Mouse (Mus musculus) cortical plate, adult 2 months (tissue): Measurements from ENCODE around the gene Stx6. TPM values are rescaled to one million over a fixed set of nuclear protein-coding genes. Genes with fewer than 3 reads are reported as not detected.

Source experiments
- H3K27ac ChIP-seq: fragments of 200-500 bp; 2 replicates; pipeline ENCODE4 v1.5.1; 2012; ENCODE audit warnings: low read length, control low read depth, inconsistent platforms; ENCODE audit not compliant: insufficient read depth
- H3K4me1 ChIP-seq: fragments of 200-500 bp; 2 replicates; pipeline ENCODE4 v1.6.1; 2011; ENCODE audit warnings: low read length; ENCODE audit not compliant: control insufficient read depth, insufficient read depth
- H3K4me3 ChIP-seq: fragments of 200-500 bp; 2 replicates; pipeline ENCODE4 v1.5.1; 2011; ENCODE audit warnings: mild to moderate bottlenecking, low read length, control low read depth; ENCODE audit not compliant: insufficient read depth
- CTCF ChIP-seq: fragments of 200-500 bp; IDR thresholded peaks from 2 replicates; pipeline ENCODE4 v1.5.1; 2011; ENCODE audit warnings: mild to moderate bottlenecking, control low read depth, low read length; ENCODE audit not compliant: insufficient read depth; ENCODE audit errors: extremely low read depth
- POLR2A ChIP-seq: fragments of 200-500 bp; IDR thresholded peaks from 2 replicates; pipeline ENCODE4 v1.6.1; 2011; ENCODE audit warnings: mild to moderate bottlenecking, low read length, control low read depth; ENCODE audit not compliant: insufficient read depth; ENCODE audit errors: extremely low read depth
- polyA plus RNA-seq: library from polyadenylated mRNA; depleted of rRNA; stranded (reverse); fragments of >200 nt; gene quantifications from 2 replicates; pipeline ENCODE4 v1.2.3, GENCODE M21; 2012

Gene Stx6
- polyA plus RNA-seq, 1 experiment, result 108 TPM

DNA sequence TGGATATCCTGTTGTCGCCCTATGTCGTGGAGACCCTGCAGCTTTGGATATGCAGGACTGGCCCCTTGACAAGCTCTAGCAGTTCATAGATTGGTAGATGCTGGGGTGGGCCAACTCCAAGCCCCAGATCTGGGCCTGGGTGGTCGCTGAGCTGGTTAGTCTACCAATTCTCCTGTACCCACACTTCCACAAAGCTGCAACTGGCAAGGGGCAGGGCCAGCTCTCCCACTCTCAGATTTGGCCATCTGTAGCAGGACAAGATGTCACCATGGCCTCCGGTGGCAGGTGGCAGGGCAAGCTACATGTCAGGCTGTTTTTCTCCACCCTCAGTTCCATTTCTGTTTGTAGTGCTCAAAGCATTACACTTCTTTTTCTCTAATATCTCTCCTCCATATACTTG, 30.1 kb downstream of the Stx6 start:
- H3K27ac ChIP-seq, result no peak overlapping the region
- H3K4me3 ChIP-seq, result no peak overlapping the region
- no peak for TF ChIP-seq POLR2A
- no peak for TF ChIP-seq CTCF
- H3K4me1 ChIP-seq, result no peaks in the 10 kb centered on the region

DNA sequence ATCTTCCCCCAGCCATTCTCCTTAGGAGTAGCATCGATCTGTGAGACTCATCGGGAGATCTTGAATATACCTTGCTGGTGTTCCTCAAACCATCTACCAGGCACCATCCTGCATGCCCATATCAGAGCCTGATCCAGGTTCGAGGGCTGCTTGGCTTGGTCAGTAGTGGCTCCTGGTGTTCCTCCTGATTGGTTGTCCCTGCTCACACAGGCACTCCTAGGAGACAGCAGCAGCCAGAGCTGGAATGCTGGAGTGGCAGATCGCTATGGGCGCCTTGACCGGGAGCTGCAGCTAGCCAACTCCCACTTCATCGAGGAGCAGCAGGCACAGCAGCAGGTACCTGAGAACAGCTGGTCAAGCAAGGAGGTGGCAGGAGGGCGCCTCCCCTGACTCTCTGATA, 32.7 kb downstream of the Stx6 start:
- Histone ChIP-seq H3K4me1 (no peaks in the 10 kb centered on the region), H3K27ac (no peak overlapping the region), H3K4me3 (no peak overlapping the region)
- TF ChIP-seq CTCF (no peak), POLR2A (no peak)

DNA sequence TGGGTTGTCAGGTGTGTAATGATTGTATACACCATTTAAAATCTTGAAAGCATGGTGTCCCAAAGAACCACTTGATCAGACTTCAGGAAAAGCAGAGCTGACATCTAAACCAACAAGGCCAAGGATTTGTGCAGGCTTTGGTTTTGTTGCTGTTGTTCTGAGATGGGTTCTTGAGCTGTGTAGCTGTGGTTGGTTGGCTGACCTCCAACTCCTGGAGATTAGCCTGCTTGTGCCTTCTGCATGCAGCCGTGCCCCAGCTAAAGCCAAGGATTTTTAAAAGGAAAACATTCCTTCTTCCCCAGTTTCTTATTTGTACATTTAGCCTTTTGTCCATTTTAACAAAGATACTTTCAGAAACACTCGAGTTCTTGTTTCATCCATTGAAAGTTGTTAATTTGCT, 33.2 kb downstream of the Stx6 start:
- no peaks in the 10 kb centered on the region for H3K4me1 ChIP-seq
- TF ChIP-seq CTCF (no peak), POLR2A (no peak)
- no peak overlapping the region for H3K4me3 ChIP-seq
- no peak overlapping the region for H3K27ac ChIP-seq

DNA sequence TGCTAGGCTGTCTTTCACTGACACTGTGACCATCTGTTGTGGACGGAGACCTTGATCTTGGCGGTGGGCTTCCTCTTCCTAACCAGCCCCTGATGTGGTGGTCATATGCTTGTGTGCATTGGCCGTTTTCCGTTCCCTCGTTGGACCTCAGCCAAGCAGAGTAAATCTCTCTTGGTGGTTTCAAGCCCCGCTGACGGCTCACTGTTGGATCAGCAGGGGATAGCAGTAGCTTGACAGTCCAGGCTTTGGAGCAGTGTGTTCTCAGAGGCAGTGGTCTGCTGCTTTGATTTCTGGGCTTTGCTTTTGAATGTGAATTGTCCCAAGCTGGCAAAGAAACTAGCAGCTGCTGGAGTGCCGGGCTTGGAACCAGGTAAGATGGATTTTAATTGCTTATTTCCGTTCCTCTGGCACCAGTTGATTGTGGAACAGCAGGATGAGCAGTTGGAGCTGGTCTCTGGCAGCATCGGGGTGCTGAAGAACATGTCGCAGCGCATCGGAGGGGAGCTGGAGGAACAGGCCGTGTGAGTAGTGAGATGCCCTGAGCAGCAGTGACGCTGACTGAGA, 34.4 kb downstream of the Stx6 start:
- no peak overlapping the region for H3K27ac ChIP-seq
- no peaks in the 10 kb centered on the region for H3K4me1 ChIP-seq
- TF ChIP-seq POLR2A (no peak), CTCF (no peak)
- H3K4me3 ChIP-seq, result no peak overlapping the region

DNA sequence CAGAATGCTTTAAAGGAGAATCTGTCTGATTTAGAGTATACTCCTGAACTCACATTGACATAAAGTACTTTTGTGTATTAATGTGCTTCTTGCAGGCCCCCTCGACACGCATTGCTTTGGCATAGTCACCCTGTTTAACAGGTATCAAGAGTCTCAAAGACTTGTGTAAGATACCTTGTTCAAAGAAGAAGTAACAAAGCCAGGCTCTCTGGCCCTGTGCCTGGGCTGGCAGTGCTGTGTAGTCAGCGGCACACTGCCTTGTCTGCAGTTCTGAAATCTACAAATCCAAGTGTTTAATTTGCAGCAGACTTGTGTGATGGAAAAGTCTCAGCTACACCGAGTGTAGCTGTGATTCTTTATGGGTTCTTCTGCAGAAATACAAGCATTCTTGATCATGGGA, 38.2 kb downstream of the Stx6 start:
- TF ChIP-seq CTCF (no peak), POLR2A (no peak)
- H3K27ac ChIP-seq, result no peak overlapping the region
- no peak overlapping the region for H3K4me3 ChIP-seq
- peaks cover 9% of the 10 kb centered on the region for H3K4me1 ChIP-seq

DNA sequence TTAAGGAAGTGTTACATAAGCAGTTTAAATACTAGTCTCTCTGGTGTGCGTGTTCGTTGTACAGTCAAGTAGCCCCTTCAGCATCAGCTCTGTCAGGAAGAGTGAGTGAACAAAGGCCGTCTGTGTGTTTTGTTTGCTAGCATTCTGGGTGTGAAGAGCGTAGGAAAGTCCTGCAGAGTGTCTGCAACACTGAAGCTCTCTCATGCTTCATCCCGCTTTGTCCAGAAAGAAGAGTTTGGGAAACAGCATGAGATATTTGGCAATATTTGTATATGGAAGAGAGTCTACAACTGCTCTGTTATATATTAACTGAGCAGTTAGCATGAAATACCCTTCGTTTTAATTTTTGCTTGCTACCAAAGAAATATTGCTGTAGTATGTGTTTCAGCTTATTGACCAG, 41.0 kb downstream of the Stx6 start:
- Histone ChIP-seq H3K27ac (no peak overlapping the region), H3K4me3 (no peak overlapping the region), H3K4me1 (peaks cover 20% of the 10 kb centered on the region)
- TF ChIP-seq CTCF, result no peak
- no peak for TF ChIP-seq POLR2A

DNA sequence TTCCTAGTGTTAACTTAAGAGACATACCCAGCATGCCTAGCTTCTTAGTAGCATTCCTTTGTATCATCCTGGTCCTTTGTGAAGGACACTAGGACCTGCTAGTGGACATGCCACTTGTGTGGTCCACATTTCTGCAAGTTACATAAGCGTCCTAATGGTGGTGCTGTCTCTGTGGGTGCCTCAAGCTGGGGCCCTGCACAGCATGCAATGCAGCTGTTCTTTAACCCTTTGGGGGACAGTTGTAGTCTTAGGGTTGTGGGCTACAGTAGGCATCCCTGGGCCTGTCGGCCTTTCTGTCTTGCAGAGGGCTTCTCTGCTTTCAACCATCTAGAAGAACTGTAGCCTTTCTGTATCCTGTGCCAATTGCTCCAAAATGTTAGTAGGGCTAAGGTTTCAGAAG, 42.5 kb downstream of the Stx6 start:
- Histone ChIP-seq H3K27ac (peak overlapping the region; percentile 86), H3K4me3 (no peak overlapping the region), H3K4me1 (peaks cover 23% of the 10 kb centered on the region)
- no peak for TF ChIP-seq POLR2A
- TF ChIP-seq CTCF, result no peak

DNA sequence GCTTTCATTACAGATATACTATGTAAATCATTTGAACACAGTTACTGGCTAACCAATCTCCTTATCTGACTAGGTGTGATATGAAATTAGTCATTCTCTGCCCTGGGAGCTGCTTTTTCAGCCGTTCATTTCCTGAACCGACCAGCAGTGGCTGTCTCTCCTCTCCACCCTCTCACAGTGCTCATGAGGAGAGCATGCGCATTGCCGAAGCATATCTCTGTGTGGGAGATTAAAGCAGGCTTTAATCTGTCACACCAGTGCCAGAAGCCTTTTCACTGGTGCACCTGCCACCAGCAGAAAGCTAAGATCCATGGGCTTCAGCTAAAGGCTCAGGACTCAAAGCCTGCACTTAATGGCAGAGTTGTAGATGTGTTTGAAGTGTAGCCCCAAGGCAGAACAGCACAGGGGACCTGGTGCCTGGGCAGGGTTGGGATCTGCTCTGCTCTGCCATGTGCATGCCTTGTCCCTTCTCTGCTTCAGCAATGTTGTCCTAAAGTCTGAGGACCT, 42.9 kb downstream of the Stx6 start:
- H3K4me1 ChIP-seq, result peaks cover 24% of the 10 kb centered on the region
- TF ChIP-seq POLR2A, result 0 out of 2 replicates have a peak, but pooled peaks have one; percentile 35
- TF ChIP-seq CTCF, result no peak
- H3K27ac ChIP-seq, result peak overlapping the region; percentile 86
- H3K4me3 ChIP-seq, result no peak overlapping the region

DNA sequence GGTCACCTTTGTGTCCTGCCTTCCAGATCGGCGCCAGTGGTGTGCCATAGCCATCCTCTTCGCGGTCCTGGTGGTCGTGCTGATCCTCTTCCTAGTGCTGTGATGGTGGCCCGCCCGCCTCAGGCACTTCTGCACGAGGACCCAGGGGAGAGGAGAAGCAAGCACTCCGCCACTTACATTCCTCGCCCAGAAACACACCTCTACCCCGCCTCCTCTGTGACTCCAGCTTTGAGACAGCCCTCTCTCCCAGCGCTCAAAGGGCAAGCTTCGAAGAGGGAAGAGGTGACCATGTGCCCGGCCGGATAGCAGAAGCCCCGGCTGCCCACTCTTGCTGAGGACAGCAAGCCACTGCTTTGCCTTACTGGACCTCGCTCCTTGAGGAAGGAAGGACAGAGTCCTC, 43.4 kb downstream of the Stx6 start:
- Histone ChIP-seq H3K4me1 (peaks cover 24% of the 10 kb centered on the region), H3K27ac (peak overlapping the region; percentile 55), H3K4me3 (no peak overlapping the region)
- TF ChIP-seq POLR2A, result no peak
- no peak for TF ChIP-seq CTCF

DNA sequence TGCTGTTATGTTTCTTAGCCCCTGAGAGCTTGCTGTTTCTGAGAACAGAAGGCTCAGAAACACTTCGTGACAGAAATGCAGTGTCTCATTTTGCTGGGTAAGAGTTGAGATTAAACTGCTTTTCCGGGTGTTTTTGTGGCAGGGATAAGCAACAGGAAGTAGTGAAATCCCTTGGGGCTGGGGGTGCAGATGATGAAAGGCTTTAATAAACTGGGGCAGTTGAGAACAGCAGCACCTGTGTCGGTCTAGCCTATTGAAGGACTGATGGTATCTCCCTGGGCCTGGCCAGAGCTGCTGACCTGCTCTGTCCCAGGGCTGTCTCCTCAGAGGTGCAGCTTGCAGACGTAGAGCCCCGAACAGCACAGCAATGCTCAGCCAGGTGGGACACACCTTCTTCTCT, 44.0 kb downstream of the Stx6 start:
- Histone ChIP-seq H3K4me1 (peaks cover 24% of the 10 kb centered on the region), H3K4me3 (no peak overlapping the region), H3K27ac (peak overlapping the region; percentile 55; the same call in 1 of the 2 replicates)
- TF ChIP-seq POLR2A, result no peak
- TF ChIP-seq CTCF, result no peak
